Mouse (Mus musculus) liver, embryonic 15.5 days (tissue): ENCODE measurements at regions not wholly inside any gene's neighbourhood (a gene's known extent, or its start where the extent isn't known, plus 50 kb on each side); places are given as distances from the start of the nearest gene placed in this dataset.

Experiments
- ATAC-seq: fragments of 200-750 bp; cut with Nextera tagmentation; 2 replicates; pipeline ENCODE4 v1.8.0; 2017; ENCODE audit warnings: moderate number of reproducible peaks, mild to moderate bottlenecking, moderate library complexity; ENCODE audit not compliant: insufficient read depth
- H3K27ac ChIP-seq: fragments of 300-500 bp; sonication (generic); replicated peaks from 2 replicates; pipeline ENCODE4 v1.5.1; 2015; ENCODE audit warnings: mild to moderate bottlenecking, inconsistent platforms
- H3K27me3 ChIP-seq: fragments of 300-500 bp; sonication (generic); 2 replicates; pipeline ENCODE4 v1.6.1; 2015; ENCODE audit warnings: mild to moderate bottlenecking, inconsistent platforms
- H3K36me3 ChIP-seq: fragments of 300-500 bp; sonication (generic); replicated peaks from 2 replicates; pipeline ENCODE4 v1.6.1; 2015; ENCODE audit warnings: moderate library complexity, mild to moderate bottlenecking, inconsistent platforms
- H3K4me1 ChIP-seq: fragments of 300-500 bp; sonication (generic); replicated peaks from 2 replicates; pipeline ENCODE4 v1.6.1; 2015; ENCODE audit warnings: inconsistent platforms
- H3K4me2 ChIP-seq: fragments of 300-500 bp; sonication (generic); 2 replicates; pipeline ENCODE4 v1.6.1; 2015; ENCODE audit warnings: moderate library complexity, mild to moderate bottlenecking, inconsistent platforms
- H3K4me3 ChIP-seq: fragments of 300-500 bp; sonication (generic); replicated peaks from 2 replicates; pipeline ENCODE4 v1.5.1; 2015; ENCODE audit warnings: mild to moderate bottlenecking, inconsistent platforms
- H3K9ac ChIP-seq: fragments of 300-500 bp; sonication (generic); 2 replicates; pipeline ENCODE4 v1.6.1; 2015; ENCODE audit warnings: moderate library complexity, mild to moderate bottlenecking, inconsistent platforms
- H3K9me3 ChIP-seq: fragments of 300-500 bp; sonication (generic); replicated peaks from 2 replicates; pipeline ENCODE4 v1.6.1; 2016; ENCODE audit warnings: inconsistent platforms
- WGBS: fragments of 180-500 bp; shearing (Covaris S2); methylation state at CpG from one replicate; pipeline ENCODE4 v1.1.7; 2015; ENCODE audit warnings: mixed read lengths; ENCODE audit not compliant: insufficient replicate concordance; 5-methylcytosine and 5-hydroxymethylcytosine counted together

DNA sequence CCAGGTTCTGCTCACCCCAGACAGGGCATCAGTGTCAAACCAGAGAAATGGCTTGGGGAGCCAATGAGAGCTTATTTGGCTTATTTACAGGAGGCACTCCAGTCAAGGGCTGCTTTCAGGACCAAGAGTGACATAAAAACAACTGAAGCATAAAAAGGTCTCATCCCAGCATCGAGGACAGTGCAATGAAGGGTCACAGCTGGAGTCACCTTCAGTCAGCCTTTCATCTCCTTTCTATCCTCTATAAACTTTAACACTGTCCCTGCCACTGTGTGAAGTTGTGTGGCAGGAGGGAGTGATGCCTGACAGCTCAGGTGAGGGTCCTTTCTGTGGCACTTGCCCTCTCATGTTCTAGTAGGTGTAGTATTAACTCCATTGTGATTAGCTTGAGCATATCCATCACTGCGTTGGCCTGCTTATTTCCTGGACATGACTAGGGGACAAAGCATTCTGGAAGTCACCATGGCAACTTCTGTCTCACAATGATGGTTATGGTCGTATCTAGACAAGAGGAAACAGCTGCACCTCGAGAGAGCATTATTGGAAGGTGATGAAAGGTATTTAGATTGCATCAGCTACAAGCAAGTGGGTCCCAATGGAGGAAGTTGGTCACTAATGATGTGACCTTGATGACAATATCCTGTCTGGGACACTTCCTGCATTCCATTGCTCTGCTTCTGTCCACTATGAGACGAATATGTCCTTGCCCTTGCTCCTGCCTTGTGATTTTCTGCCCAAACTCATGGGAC lies 87.8 kb upstream of the Enpp6 start:
- Histone ChIP-seq H3K9me3 (no peaks in the 10 kb centered on the region), H3K4me1 (no peaks in the 10 kb centered on the region), H3K36me3 (no peaks in the 10 kb centered on the region), H3K9ac (no peak overlapping the region), H3K4me3 (no peak overlapping the region), H3K4me2 (no peak overlapping the region), H3K27me3 (no peaks in the 10 kb centered on the region), H3K27ac (no peak overlapping the region)
- ATAC-seq: no peak
- WGBS: 32% methylated on average over 5 of the region's 5 CpGs

- ATAC-seq: no peak
- Histone ChIP-seq H3K36me3 (no peaks in the 10 kb centered on the region), H3K4me2 (no peak overlapping the region), H3K4me3 (no peak overlapping the region), H3K27ac (no peak overlapping the region), H3K9ac (no peak overlapping the region), H3K4me1 (no peaks in the 10 kb centered on the region), H3K9me3 (no peaks in the 10 kb centered on the region), H3K27me3 (no peaks in the 10 kb centered on the region)
- WGBS: 71% methylated on average over 4 of the region's 4 CpGs
Measured at GRCm38 (mm10) chr8:46900826-46901225, 85.9 kb upstream of the Enpp6 start.

DNA sequence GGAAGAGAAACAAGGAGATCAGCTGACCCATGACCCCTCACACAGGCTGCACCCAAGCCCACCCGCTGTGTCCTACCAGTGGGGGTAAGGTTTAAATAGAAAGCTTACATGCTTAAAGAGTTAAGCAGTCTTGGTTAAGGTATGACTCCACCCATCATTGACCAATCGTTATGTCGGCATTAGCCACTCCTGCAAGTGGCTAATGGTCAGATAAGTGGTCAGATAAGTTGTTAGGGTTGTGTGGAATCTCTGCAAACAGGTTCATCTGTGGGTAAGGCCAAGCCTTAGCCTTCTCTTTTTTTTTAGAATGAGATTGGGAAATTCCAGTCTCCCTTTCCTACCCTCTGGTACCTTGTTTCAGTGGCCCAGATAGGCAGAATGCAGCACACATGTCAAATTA lies 82.0 kb upstream of the Enpp6 start:
- H3K4me3 ChIP-seq: no peak overlapping the region
- no peak overlapping the region for H3K9ac ChIP-seq
- 38% methylated on average over 3 of the region's 3 CpGs for WGBS
- no peak overlapping the region for H3K27ac ChIP-seq
- H3K36me3 ChIP-seq: no peaks in the 10 kb centered on the region
- no peaks in the 10 kb centered on the region for H3K27me3 ChIP-seq
- no peaks in the 10 kb centered on the region for H3K4me1 ChIP-seq
- no peak overlapping the region for H3K4me2 ChIP-seq
- no peaks in the 10 kb centered on the region for H3K9me3 ChIP-seq
- no peak for ATAC-seq

- no peak for ATAC-seq
- no peaks in the 10 kb centered on the region for H3K36me3 ChIP-seq
- H3K9ac ChIP-seq: no peak overlapping the region
- H3K27ac ChIP-seq: no peak overlapping the region
- no peak overlapping the region for H3K4me2 ChIP-seq
- H3K4me1 ChIP-seq: no peaks in the 10 kb centered on the region
- no peaks in the 10 kb centered on the region for H3K9me3 ChIP-seq
- H3K4me3 ChIP-seq: no peak overlapping the region
- H3K27me3 ChIP-seq: no peaks in the 10 kb centered on the region
- 70% methylated on average over 11 of the region's 11 CpGs for WGBS
Measured at GRCm38 (mm10) chr8:46907390-46907789, 79.3 kb upstream of the Enpp6 start.

- 67% methylated on average over 4 of the region's 4 CpGs for WGBS
- ATAC-seq: no peak
Measured at GRCm38 (mm10) chr8:46908186-46908585, 78.5 kb upstream of the Enpp6 start.

DNA sequence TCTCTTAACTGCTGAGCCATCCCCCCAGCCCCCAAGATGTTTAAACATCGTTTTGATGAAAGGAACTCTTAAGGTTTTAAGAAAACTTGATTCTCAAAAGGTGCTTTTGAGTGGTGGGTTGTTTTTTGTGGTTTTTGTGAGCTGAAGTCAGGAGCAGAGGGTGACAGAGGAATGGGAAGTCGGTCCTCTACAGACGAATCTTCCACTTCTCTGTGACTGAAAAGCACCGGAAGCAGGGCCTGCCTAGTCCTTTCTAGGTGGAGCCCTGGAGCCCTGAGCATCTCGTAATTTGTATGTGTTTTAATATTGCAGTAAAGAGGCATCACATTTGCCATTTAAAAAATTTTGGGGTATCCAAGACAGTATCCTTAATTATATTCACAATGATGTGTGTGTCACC lies 72.7 kb upstream of the Enpp6 start:
- Histone ChIP-seq H3K9me3 (no peaks in the 10 kb centered on the region), H3K4me3 (no peak overlapping the region), H3K4me1 (peaks cover 3% of the 10 kb centered on the region; the same call in 1 of the 2 replicates), H3K9ac (no peak overlapping the region), H3K27ac (no peak overlapping the region), H3K27me3 (no peaks in the 10 kb centered on the region), H3K4me2 (no peak overlapping the region), H3K36me3 (no peaks in the 10 kb centered on the region)
- ATAC-seq: no peak
- WGBS: 12% methylated on average over 5 of the region's 5 CpGs

More at GRCm38 (mm10) chr8:46908186-46908585, 78.5 kb upstream of the Enpp6 start:
- H3K4me1 ChIP-seq: no peaks in the 10 kb centered on the region
- H3K4me2 ChIP-seq: no peak overlapping the region
- no peaks in the 10 kb centered on the region for H3K27me3 ChIP-seq
- H3K36me3 ChIP-seq: no peaks in the 10 kb centered on the region
- no peak overlapping the region for H3K9ac ChIP-seq
- H3K9me3 ChIP-seq: no peaks in the 10 kb centered on the region
- H3K4me3 ChIP-seq: no peak overlapping the region
- H3K27ac ChIP-seq: no peak overlapping the region

GRCm38 (mm10) chr8:46920071-46920470 lies 66.6 kb upstream of the Enpp6 start:
- Histone ChIP-seq H3K27ac (no peak overlapping the region), H3K4me3 (no peak overlapping the region), H3K9me3 (no peaks in the 10 kb centered on the region), H3K4me2 (no peak overlapping the region), H3K4me1 (no peaks in the 10 kb centered on the region), H3K9ac (no peak overlapping the region), H3K27me3 (no peaks in the 10 kb centered on the region), H3K36me3 (no peaks in the 10 kb centered on the region)
- 19% methylated on average over 3 of the region's 3 CpGs for WGBS
- ATAC-seq: no peak

GRCm38 (mm10) chr8:46921075-46921474 lies 65.6 kb upstream of the Enpp6 start:
- Histone ChIP-seq H3K9me3 (no peaks in the 10 kb centered on the region), H3K9ac (no peak overlapping the region), H3K4me2 (no peak overlapping the region), H3K4me3 (no peak overlapping the region), H3K36me3 (no peaks in the 10 kb centered on the region), H3K27ac (no peak overlapping the region), H3K27me3 (no peaks in the 10 kb centered on the region), H3K4me1 (no peaks in the 10 kb centered on the region)
- no peak for ATAC-seq
- 56% methylated on average over 11 of the region's 11 CpGs for WGBS

DNA sequence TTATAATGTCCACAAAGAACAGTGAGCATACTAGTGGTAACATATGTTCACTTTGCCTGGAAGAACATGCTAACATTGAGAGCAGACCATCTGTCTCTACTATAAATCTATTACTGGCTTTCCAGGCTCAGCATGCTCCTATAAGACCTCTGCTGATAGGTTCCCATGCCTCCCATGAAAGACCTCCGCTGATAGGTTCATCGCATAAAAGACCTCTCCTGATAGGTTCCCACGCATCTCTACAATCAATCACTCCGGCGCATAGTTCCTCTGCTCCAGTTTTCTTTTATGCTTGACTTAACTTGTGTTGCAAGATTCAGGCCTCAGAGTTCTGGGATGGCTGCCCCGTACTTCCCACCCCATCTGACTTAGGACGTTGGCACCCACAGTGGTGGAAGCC lies 65.1 kb upstream of the Enpp6 start:
- no peak overlapping the region for H3K4me2 ChIP-seq
- WGBS: 77% methylated on average over 7 of the region's 7 CpGs

DNA sequence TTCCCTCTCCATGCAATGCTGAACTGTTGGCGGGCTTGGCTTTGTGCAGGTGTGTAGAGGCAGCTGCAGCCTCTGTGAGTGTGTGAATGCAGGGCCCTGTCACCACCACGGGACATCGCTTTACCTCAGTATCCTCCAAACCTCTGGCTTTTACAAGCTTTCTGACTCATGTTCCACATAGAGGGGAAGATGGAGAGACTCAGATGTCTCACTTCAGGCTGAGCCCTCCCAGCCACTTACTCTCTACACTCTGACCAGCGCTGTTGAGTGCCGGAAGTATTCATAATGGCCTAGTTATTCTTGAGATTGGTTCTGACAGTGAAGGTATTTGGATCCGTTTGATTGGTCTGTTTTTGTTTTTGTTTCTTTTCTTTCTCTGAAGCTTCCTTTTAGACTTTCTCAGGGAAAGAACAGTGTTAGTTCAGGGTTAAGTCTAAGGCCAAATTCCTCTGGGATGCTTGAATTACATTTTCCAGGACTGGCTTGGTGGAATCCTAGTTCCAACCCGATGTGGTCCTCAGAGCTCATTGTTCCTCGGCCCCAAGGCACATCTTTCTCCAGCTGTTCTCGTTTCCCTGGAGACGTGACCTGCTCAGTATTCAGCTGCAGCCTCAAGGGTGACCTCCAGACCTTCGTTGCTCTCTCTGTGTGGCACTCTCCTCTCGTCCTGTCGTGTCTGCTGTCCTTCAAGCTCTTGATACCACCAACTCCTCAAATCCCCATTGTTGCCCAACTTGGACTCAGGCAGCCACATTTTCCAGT lies 61.7 kb upstream of the Enpp6 start:
- H3K4me2 ChIP-seq: no peak overlapping the region
- ATAC-seq: no peak
- no peaks in the 10 kb centered on the region for H3K36me3 ChIP-seq
- 57% methylated on average over 13 of the region's 13 CpGs for WGBS
- H3K4me3 ChIP-seq: no peak overlapping the region
- no peaks in the 10 kb centered on the region for H3K4me1 ChIP-seq
- no peak overlapping the region for H3K27ac ChIP-seq
- no peak overlapping the region for H3K9ac ChIP-seq
- H3K27me3 ChIP-seq: no peaks in the 10 kb centered on the region
- H3K9me3 ChIP-seq: no peaks in the 10 kb centered on the region

More for the DNA sequence above, 65.1 kb upstream of the Enpp6 start:
- H3K9me3 ChIP-seq: no peaks in the 10 kb centered on the region
- no peak overlapping the region for H3K9ac ChIP-seq
- no peaks in the 10 kb centered on the region for H3K4me1 ChIP-seq
- H3K4me3 ChIP-seq: no peak overlapping the region
- ATAC-seq: no peak
- no peaks in the 10 kb centered on the region for H3K36me3 ChIP-seq
- no peaks in the 10 kb centered on the region for H3K27me3 ChIP-seq
- H3K27ac ChIP-seq: no peak overlapping the region

DNA sequence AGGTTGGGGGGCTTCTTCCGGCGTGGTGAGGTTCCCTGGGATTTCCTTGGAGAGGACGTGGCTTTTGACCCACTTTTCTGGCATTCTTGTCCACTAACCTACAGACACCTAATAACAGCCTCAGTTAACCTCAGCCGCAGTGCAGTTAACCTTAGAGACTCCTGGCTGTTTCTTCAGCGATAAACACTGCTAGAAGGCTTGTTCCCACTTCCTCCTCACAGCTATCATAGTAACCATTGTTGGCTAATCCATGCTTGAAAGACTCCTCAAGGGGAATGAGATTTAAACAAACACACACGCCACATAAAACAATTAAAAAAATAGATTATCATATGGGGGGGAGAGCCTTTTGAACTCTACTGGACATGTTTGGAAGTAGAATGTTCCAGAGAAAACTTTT lies 58.0 kb upstream of the Enpp6 start:
- no peak for ATAC-seq
- Histone ChIP-seq H3K4me1 (no peaks in the 10 kb centered on the region), H3K36me3 (no peaks in the 10 kb centered on the region), H3K9ac (no peak overlapping the region), H3K27me3 (no peaks in the 10 kb centered on the region), H3K4me3 (no peak overlapping the region), H3K9me3 (no peaks in the 10 kb centered on the region), H3K27ac (no peak overlapping the region), H3K4me2 (no peak overlapping the region)
- WGBS: 27% methylated on average over 6 of the region's 6 CpGs
